Mouse (Mus musculus): ENCODE measurements around the gene Morc3. TPM values are rescaled to one million over a fixed set of nuclear protein-coding genes. Genes with fewer than 3 reads are reported as not detected.
"Not testable (repeated sequence)": the region's sequence is repeated elsewhere in the genome, so short reads cannot be mapped to it uniquely, and the experiment has no call there.

Gene Morc3
- polyA plus RNA-seq, 1 experiment, result 34.2 TPM

DNA sequence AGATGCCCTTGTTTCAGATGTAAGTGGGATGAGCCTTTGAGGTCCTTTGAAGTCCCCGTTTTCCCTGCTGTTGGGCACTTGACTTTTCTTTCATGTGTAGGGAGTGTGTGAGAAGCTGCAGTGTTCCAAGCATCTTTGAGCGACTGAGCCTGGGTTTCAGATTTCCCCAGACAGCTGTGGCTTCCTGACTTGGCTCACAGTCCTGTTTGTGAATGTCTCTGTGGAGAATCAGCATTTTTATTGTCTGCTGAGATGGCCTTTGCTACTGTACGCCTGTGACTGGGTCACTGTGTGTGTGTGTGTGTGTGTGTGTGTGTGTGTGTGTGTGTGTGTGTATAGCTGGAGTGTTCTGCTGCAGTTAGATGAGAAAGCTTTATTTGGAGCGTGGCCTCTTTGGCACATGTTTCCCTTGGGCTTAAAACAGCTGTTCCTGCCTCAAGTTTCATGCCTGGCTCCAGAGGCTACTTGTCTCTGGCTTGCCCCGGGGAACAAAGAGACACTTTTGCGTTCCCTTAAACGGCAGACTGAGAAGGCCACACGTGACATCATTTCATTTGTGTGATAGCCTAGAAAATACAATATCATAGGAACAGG is 23.9 kb upstream of the Morc3 start:
- Histone ChIP-seq H3K4me3 (replicated peaks; ENCODE audit: control insufficient read depth, low read depth, low read length) (no peak overlapping the region), H3K4me1 (ENCODE audit: control insufficient read depth, insufficient read depth, low read length) (peaks cover 10% of the 10 kb centered on the region), H3K27ac (ENCODE audit: control insufficient read depth, insufficient read depth, low read depth, low read length, poor library complexity) (no peak overlapping the region)
- no peak for TF ChIP-seq CTCF (IDR thresholded peaks at IDR 0.05; ENCODE audit: control insufficient read depth, insufficient read depth, low read length)
- WGBS, result 41% methylated on average over 8 of the region's 8 CpGs

- peaks cover 10% of the 10 kb centered on the region; the same call in 1 of the 2 replicates for H3K4me1 ChIP-seq (ENCODE audit: control insufficient read depth, insufficient read depth, low read length)
- 3% methylated on average over 20 of the region's 20 CpGs for WGBS
- H3K4me3 ChIP-seq (replicated peaks; ENCODE audit: control insufficient read depth, low read depth, low read length), result peak overlapping the region; percentile 44
- peak overlapping the region; percentile 94 for H3K27ac ChIP-seq (ENCODE audit: control insufficient read depth, insufficient read depth, low read depth, low read length, poor library complexity)
- peak; percentile 62; the same call in 1 of the 2 replicates for TF ChIP-seq POLR2A (IDR thresholded peaks at IDR 0.05; ENCODE audit: borderline replicate concordance, control insufficient read depth, low read depth, low read length)
- TF ChIP-seq CTCF (IDR thresholded peaks at IDR 0.05; ENCODE audit: control insufficient read depth, insufficient read depth, low read length), result no peak
Measured at GRCm38 (mm10) chr16:93815856-93816736, 15.8 kb upstream of the Morc3 start.

DNA sequence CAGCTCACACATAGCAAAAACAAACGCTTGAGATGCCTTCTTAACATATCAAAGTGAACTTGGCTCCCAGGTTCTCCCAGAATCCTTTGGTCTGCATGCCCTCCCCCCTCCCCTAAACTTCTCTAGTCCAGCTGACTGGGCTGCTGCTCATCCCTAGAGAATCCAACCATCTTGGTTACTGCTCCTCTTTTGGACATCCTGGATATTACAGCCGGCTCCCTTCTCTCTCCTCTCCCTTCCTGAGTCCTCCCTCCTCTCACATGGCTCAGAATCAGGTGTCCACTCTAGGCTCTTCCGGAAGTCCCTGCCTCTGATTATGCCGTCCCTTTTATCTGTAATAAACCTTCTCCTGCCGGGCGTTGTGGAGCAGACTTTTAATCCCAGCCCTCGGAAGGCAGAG is 15.1 kb upstream of the Morc3 start:
- peaks cover 10% of the 10 kb centered on the region; the same call in 1 of the 2 replicates for H3K4me1 ChIP-seq (ENCODE audit: control insufficient read depth, insufficient read depth, low read length)
- TF ChIP-seq CTCF (IDR thresholded peaks at IDR 0.05; ENCODE audit: control insufficient read depth, insufficient read depth, low read length) (no peak), POLR2A (IDR thresholded peaks at IDR 0.05; ENCODE audit: borderline replicate concordance, control insufficient read depth, low read depth, low read length) (no peak)
- H3K4me3 ChIP-seq (replicated peaks; ENCODE audit: control insufficient read depth, low read depth, low read length), result no peak overlapping the region
- H3K27ac ChIP-seq (ENCODE audit: control insufficient read depth, insufficient read depth, low read depth, low read length, poor library complexity), result peak overlapping the region; percentile 94
- WGBS, result 20% methylated on average over 7 of the region's 7 CpGs

DNA sequence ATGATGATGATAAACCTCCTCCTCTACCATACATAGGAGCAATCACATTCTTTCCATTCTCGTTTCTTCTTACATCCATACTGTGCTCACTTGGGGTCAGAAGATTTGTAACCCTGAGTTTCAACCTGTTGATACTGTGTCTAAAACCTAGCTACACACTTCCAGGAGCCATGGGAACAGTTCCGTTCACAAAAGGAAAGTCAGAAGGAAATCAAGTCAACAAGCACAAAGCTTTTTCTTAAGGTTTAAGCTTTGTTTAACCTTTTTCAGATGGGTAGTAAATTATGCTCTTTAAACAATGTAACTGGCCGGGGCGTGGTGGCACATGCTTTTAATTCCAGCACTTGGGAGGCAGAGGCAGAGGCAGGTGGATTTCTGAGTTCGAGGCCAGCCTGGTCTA is 14.6 kb upstream of the Morc3 start:
- H3K4me1 ChIP-seq (ENCODE audit: control insufficient read depth, insufficient read depth, low read length), result peaks cover 10% of the 10 kb centered on the region; the same call in 1 of the 2 replicates
- no peak overlapping the region for H3K4me3 ChIP-seq (replicated peaks; ENCODE audit: control insufficient read depth, low read depth, low read length)
- WGBS, result 70% methylated on average over 5 of the region's 5 CpGs
- no peak for TF ChIP-seq CTCF (IDR thresholded peaks at IDR 0.05; ENCODE audit: control insufficient read depth, insufficient read depth, low read length)
- no peak for TF ChIP-seq POLR2A (IDR thresholded peaks at IDR 0.05; ENCODE audit: borderline replicate concordance, control insufficient read depth, low read depth, low read length)
- no peak overlapping the region for H3K27ac ChIP-seq (ENCODE audit: control insufficient read depth, insufficient read depth, low read depth, low read length, poor library complexity)

DNA sequence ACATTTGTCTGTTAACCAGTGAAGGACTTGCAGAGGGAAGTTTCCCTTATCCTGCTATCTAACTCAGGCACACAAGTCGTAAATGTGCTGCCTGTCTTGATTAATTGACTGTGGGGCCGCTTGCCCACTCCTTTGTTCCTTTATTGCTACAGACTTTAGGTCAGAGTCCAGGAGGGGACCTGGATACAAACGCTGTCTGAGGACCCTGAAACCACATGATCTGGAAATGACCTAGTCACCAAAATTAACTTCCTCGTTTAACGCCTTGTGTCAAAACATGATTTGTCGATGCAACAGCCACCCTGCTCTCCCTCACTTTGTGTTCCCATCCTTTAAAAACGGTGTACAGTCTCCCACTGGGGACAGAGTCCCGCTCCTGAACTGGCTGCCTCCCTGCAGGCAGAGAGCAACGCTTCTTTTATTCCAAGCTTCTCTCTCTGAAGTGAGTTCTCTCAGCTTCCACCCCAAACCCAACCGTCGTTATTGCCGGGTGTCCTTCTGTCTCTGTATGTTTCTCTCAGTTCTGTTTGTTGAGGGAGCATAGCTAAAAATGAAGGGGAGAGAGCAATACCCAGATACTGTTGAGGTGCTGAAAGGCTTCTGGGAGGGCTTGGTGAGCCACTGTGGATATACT is 13.1 kb upstream of the Morc3 start:
- Histone ChIP-seq H3K4me1 (ENCODE audit: control insufficient read depth, insufficient read depth, low read length) (peaks cover 10% of the 10 kb centered on the region; the same call in 1 of the 2 replicates), H3K4me3 (replicated peaks; ENCODE audit: control insufficient read depth, low read depth, low read length) (no peak overlapping the region), H3K27ac (ENCODE audit: control insufficient read depth, insufficient read depth, low read depth, low read length, poor library complexity) (peak overlapping the region; percentile 81)
- TF ChIP-seq CTCF (IDR thresholded peaks at IDR 0.05; ENCODE audit: control insufficient read depth, insufficient read depth, low read length), result no peak
- no peak for TF ChIP-seq POLR2A (IDR thresholded peaks at IDR 0.05; ENCODE audit: borderline replicate concordance, control insufficient read depth, low read depth, low read length)
- 4% methylated on average over 12 of the region's 12 CpGs for WGBS

GRCm38 (mm10) chr16:93819325-93819696 is 12.6 kb upstream of the Morc3 start:
- TF ChIP-seq CTCF (IDR thresholded peaks at IDR 0.05; ENCODE audit: control insufficient read depth, insufficient read depth, low read length) (no peak), POLR2A (IDR thresholded peaks at IDR 0.05; ENCODE audit: borderline replicate concordance, control insufficient read depth, low read depth, low read length) (no peak)
- Histone ChIP-seq H3K27ac (ENCODE audit: control insufficient read depth, insufficient read depth, low read depth, low read length, poor library complexity) (peak overlapping the region; percentile 81), H3K4me1 (ENCODE audit: control insufficient read depth, insufficient read depth, low read length) (peaks cover 9% of the 10 kb centered on the region; the same call in 1 of the 2 replicates), H3K4me3 (replicated peaks; ENCODE audit: control insufficient read depth, low read depth, low read length) (no peak overlapping the region)
- WGBS, result 26% methylated on average over 4 of the region's 4 CpGs

DNA sequence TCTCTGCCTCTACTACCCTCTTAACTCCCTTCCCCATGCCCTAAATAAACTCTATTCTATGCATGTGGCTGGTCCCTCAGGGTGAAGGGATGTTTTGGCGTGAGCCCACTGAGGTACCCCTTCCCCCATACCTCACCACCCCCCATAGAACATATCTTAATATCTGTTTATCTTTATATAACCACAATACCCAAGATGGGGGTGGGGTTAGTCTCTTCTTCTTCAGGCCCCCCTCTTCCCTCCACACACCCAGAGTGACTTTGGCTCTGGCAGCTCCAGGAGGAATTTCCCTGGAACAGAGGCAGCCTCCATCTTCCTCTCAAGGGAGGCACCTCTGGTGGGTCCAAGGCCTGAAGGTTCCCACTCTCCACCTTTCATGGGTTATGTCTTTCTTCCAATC is 11.9 kb upstream of the Morc3 start:
- WGBS, result 64% methylated on average over 1 of the region's 1 CpGs
- H3K27ac ChIP-seq (ENCODE audit: control insufficient read depth, insufficient read depth, low read depth, low read length, poor library complexity), result no peak overlapping the region

GRCm38 (mm10) chr16:93821706-93822105 is 10.2 kb upstream of the Morc3 start:
- Histone ChIP-seq H3K27ac (ENCODE audit: control insufficient read depth, insufficient read depth, low read depth, low read length, poor library complexity) (no peak overlapping the region), H3K4me1 (ENCODE audit: control insufficient read depth, insufficient read depth, low read length) (peaks cover 5% of the 10 kb centered on the region; the same call in 1 of the 2 replicates), H3K4me3 (replicated peaks; ENCODE audit: control insufficient read depth, low read depth, low read length) (no peak overlapping the region)
- WGBS, result 87% methylated on average over 3 of the region's 3 CpGs
- TF ChIP-seq CTCF (IDR thresholded peaks at IDR 0.05; ENCODE audit: control insufficient read depth, insufficient read depth, low read length) (no peak), POLR2A (IDR thresholded peaks at IDR 0.05; ENCODE audit: borderline replicate concordance, control insufficient read depth, low read depth, low read length) (no peak)

More for the DNA sequence above, 11.9 kb upstream of the Morc3 start:
- Histone ChIP-seq H3K4me3 (replicated peaks; ENCODE audit: control insufficient read depth, low read depth, low read length) (no peak overlapping the region), H3K4me1 (ENCODE audit: control insufficient read depth, insufficient read depth, low read length) (peaks cover 5% of the 10 kb centered on the region; the same call in 1 of the 2 replicates)
- no peak for TF ChIP-seq CTCF (IDR thresholded peaks at IDR 0.05; ENCODE audit: control insufficient read depth, insufficient read depth, low read length)
- TF ChIP-seq POLR2A (IDR thresholded peaks at IDR 0.05; ENCODE audit: borderline replicate concordance, control insufficient read depth, low read depth, low read length), result no peak

DNA sequence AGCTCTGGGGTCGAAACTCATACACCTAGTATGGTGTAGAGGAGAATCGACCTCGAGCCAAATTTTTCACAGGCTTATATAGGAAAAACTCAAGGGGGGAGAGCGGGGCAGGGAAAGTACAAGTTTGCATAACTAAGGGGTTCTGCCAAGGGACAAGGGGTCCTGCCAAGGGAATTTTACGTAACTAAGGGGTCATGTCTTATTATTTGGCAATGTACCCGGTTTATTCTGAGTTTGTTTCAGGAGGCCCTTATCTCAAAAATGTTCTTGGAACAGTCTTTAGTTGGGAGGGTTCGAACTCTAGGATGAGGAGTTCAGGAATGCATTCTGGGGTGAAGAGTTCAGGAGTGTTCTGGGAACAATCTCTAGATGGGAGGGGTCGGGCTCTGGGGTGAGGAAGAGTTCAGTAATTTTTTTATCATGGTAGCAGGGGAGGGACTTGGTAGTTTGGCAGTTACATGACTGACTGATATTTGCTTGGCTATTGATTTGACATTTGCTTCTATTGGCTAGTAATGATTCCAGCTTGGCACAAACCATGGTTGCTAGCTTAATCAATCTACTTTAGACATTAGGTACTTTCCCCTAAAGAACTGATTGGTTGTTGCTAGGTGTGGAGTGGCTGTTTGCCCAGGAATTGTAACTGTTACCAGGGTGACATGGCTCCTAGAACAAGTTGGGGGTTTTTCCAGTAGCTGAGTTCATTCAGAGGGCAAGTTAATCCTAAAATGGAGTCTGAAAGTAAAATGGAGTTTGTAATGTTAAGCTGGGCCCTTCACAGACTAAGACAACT is 9.3 kb upstream of the Morc3 start:
- not testable (repeated sequence) for H3K27ac ChIP-seq (ENCODE audit: control insufficient read depth, insufficient read depth, low read depth, low read length, poor library complexity); H3K4me3 ChIP-seq (replicated peaks; ENCODE audit: control insufficient read depth, low read depth, low read length); H3K4me1 ChIP-seq (ENCODE audit: control insufficient read depth, insufficient read depth, low read length)
- 92% methylated on average over 5 of the region's 8 CpGs for WGBS
